Mouse (Mus musculus): ENCODE measurements around the gene Insl3.

DNA sequence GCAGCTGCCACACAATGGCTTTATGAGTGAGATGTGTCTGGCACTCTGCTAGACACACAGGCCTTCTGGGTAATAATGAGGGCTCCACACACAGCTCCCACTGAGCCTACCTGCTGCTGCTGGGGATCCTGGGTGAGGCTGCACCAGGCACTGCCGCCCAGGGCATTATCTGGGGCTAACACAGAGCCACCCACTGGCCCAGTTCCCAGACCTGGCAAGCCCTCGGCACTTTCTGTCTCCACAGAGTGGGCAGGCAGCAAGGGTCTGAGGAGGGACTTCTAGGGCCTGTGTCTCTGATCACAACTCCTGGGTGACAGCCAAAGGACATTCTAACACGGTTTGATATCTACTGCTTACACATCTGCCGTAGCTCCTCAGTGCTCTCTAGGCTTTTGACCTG lies 30.2 kb downstream of the Insl3 start:
- TF ChIP-seq CTCF (IDR thresholded peaks at IDR 0.05; ENCODE audit: low read depth, low read length) (no peak), POLR2A (IDR thresholded peaks at IDR 0.05; ENCODE audit: extremely low read depth, insufficient read depth, low read length) (no peak)
